Mouse (Mus musculus) erythroblast, embryonic 14.5 days (primary cell): ENCODE results near the gene Tfe3.

Experiments used
- GATA1 ChIP-seq: IDR thresholded peaks from 2 replicates; pipeline ENCODE4 v1.6.1; 2012; ENCODE audit warnings: low read length, inconsistent platforms, mixed read lengths
- TAL1 ChIP-seq: IDR thresholded peaks from 3 replicates; pipeline ENCODE4 v1.6.1; 2012; ENCODE audit warnings: low read length, inconsistent platforms, mixed read lengths

DNA sequence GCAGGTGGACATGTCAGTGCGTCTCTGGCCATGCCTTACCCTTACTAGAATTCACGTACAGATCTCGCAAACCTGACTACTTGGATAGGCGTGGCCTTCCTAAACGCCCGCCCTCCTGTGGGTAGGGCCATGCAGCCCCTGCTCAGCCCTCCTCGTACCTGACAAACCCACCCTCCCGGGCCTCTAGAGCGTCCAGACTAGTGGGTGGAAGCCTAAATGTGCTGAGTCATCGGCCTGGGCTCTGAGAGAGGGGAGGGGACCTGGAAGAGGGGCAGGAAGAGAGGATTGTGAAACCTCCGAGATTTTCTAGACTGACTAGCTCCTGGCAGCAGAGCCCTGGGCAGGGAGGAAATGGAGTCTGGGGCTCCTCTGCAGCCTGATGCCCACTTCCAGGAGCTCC lies 3.4 kb downstream of the Tfe3 start:
- no peak for TF ChIP-seq GATA1
- no peak for TF ChIP-seq TAL1
